Mouse (Mus musculus) heart, adult 2 months (tissue): ENCODE data around the gene Lamb1. TPM values are rescaled to one million over a fixed set of nuclear protein-coding genes. Genes with fewer than 3 reads are reported as not detected.

ENCODE experiments used
- DNase-seq, 2 experiments: peaks; one replicate each; pipeline ENCODE4 v3.0.0; 2021
- H3K27ac ChIP-seq: fragments of 200-600 bp; 2 replicates; pipeline ENCODE4 v1.8.1; 2022
- H3K27me3 ChIP-seq: fragments of 200-500 bp; 2 replicates; pipeline ENCODE4 v1.6.1; 2012; ENCODE audit warnings: mild to moderate bottlenecking, low read length, inconsistent platforms, mixed read lengths; ENCODE audit not compliant: control insufficient read depth, insufficient read depth
- H3K36me3 ChIP-seq: fragments of 200-500 bp; 2 replicates; pipeline ENCODE4 v1.6.1; 2012; ENCODE audit warnings: low read length, inconsistent platforms; ENCODE audit not compliant: control insufficient read depth, insufficient read depth
- H3K4me1 ChIP-seq: fragments of 200-500 bp; 2 replicates; pipeline ENCODE4 v1.6.1; 2011; ENCODE audit warnings: low read length; ENCODE audit not compliant: control insufficient read depth, insufficient read depth
- H3K4me3 ChIP-seq: fragments of 200-600 bp; 2 replicates; pipeline ENCODE4 v1.8.1; 2022
- H3K79me2 ChIP-seq: fragments of 200-500 bp; replicated peaks from 2 replicates; pipeline ENCODE4 v1.6.1; 2012; ENCODE audit warnings: mild to moderate bottlenecking, inconsistent platforms, low read length, moderate library complexity, mixed read lengths; ENCODE audit not compliant: control insufficient read depth, insufficient read depth
- H3K9ac ChIP-seq: fragments of 200-500 bp; 2 replicates; pipeline ENCODE4 v1.6.1; 2012; ENCODE audit warnings: low read depth, mild to moderate bottlenecking, control low read depth, inconsistent platforms, low read length, mixed read lengths
- CTCF ChIP-seq: fragments of 200-600 bp; IDR thresholded peaks from 2 replicates; pipeline ENCODE4 v1.8.1; 2022; ENCODE audit warnings: antibody characterized with exemption, mild to moderate bottlenecking, moderate library complexity
- EP300 ChIP-seq: fragments of 200-500 bp; IDR thresholded peaks from 2 replicates; pipeline ENCODE4 v1.6.1; 2011; ENCODE audit warnings: low read depth, low read length, control low read depth; ENCODE audit not compliant: insufficient read depth
- POLR2A ChIP-seq: fragments of 200-500 bp; IDR thresholded peaks from 2 replicates; pipeline ENCODE4 v1.6.1; 2011; ENCODE audit warnings: mild to moderate bottlenecking, low read depth, low read length, control low read depth; ENCODE audit not compliant: insufficient read depth
- WGBS: fragments of 180-500 bp; shearing (Covaris S2); methylation state at CpG from one replicate; pipeline ENCODE4 v1.1.7; 2018; 5-methylcytosine and 5-hydroxymethylcytosine counted together
- intact Hi-C: fragments of 180-260 bp; cut with DNase I; formaldehyde crosslinking; loops from one replicate; pipeline ENCODE4 v1.15.1; 2025
- polyA plus RNA-seq: library from polyadenylated mRNA; depleted of rRNA; stranded (reverse); fragments of >200 nt; gene quantifications from 2 replicates; pipeline ENCODE4 v1.2.3, GENCODE M21; 2012
- total RNA-seq, 2 experiments: library from RNA; stranded (reverse); gene quantifications; 2 replicates each; pipeline ENCODE4 v1.2.3; 2021

Lamb1 gene
- total and polyA plus RNA-seq, 3 experiments, result 25.1 to 58.1 (median 55.3) TPM

GRCm38 (mm10) chr12:31282241-31282640 lies 17.2 kb downstream of the Lamb1 start:
- TF ChIP-seq POLR2A (no peak), EP300 (no peak), CTCF (no peak)
- H3K4me3 ChIP-seq, result no peak overlapping the region
- no peak for DNase-seq
- H3K79me2 ChIP-seq, result 0 out of 2 replicates have a peak, but pooled peaks cover 3% of the 10 kb centered on the region
- no peak overlapping the region for H3K27ac ChIP-seq
- intact Hi-C loops, result no loop called here
- H3K36me3 ChIP-seq, result peaks cover 14% of the 10 kb centered on the region
- 75% methylated on average over 5 of the region's 5 CpGs for whole genome bisulfite sequencing
- no peaks in the 10 kb centered on the region for H3K27me3 ChIP-seq
- no peak overlapping the region for H3K9ac ChIP-seq
- H3K4me1 ChIP-seq, result peaks cover 6% of the 10 kb centered on the region; the same call in 1 of the 2 replicates

- Histone ChIP-seq H3K27me3 (no peaks in the 10 kb centered on the region), H3K79me2 (0 out of 2 replicates have a peak, but pooled peaks cover 3% of the 10 kb centered on the region), H3K27ac (no peak overlapping the region), H3K4me1 (peaks cover 6% of the 10 kb centered on the region; the same call in 1 of the 2 replicates), H3K9ac (no peak overlapping the region), H3K36me3 (peaks cover 14% of the 10 kb centered on the region), H3K4me3 (no peak overlapping the region)
- TF ChIP-seq POLR2A, result no peak
- intact Hi-C loops, result no loop called here
- WGBS, result 81% methylated on average over 4 of the region's 4 CpGs
- no peak for DNase-seq
These were observed 18.1 kb downstream of the Lamb1 start for GRCm38 (mm10) chr12:31283131-31283530.

GRCm38 (mm10) chr12:31283617-31284136 lies 18.6 kb downstream of the Lamb1 start:
- Histone ChIP-seq H3K4me1 (peaks cover 6% of the 10 kb centered on the region; the same call in 1 of the 2 replicates), H3K27ac (no peak overlapping the region), H3K36me3 (peaks cover 12% of the 10 kb centered on the region), H3K9ac (no peak overlapping the region), H3K4me3 (no peak overlapping the region), H3K27me3 (no peaks in the 10 kb centered on the region), H3K79me2 (0 out of 2 replicates have a peak, but pooled peaks cover 3% of the 10 kb centered on the region)
- intact Hi-C loops, result no loop called here
- 68% methylated on average over 4 of the region's 4 CpGs for WGBS
- no peak for DNase-seq
- TF ChIP-seq EP300 (no peak), POLR2A (no peak), CTCF (no peak)

GRCm38 (mm10) chr12:31289046-31289445 lies 24.0 kb downstream of the Lamb1 start:
- no peak overlapping the region for H3K9ac ChIP-seq
- WGBS, result 96% methylated on average over 10 of the region's 10 CpGs
- TF ChIP-seq POLR2A, result no peak
- no peaks in the 10 kb centered on the region for H3K27me3 ChIP-seq
- no peaks in the 10 kb centered on the region for H3K79me2 ChIP-seq
- intact Hi-C loops, result no loop called here
- peaks cover 8% of the 10 kb centered on the region for H3K4me1 ChIP-seq
- H3K36me3 ChIP-seq, result peaks cover 11% of the 10 kb centered on the region
- DNase-seq, result no peak
- H3K4me3 ChIP-seq, result no peak overlapping the region
- H3K27ac ChIP-seq, result no peak overlapping the region

- Histone ChIP-seq H3K9ac (no peak overlapping the region), H3K27me3 (no peaks in the 10 kb centered on the region), H3K4me3 (no peak overlapping the region), H3K79me2 (no peaks in the 10 kb centered on the region), H3K4me1 (peaks cover 15% of the 10 kb centered on the region), H3K36me3 (peaks cover 20% of the 10 kb centered on the region), H3K27ac (no peak overlapping the region)
- DNase-seq, result no peak
- WGBS, result 60% methylated on average over 3 of the region's 3 CpGs
- intact Hi-C loops, result no loop called here
- TF ChIP-seq CTCF, result no peak
- no peak for TF ChIP-seq EP300
- no peak for TF ChIP-seq POLR2A
These were observed 25.9 kb downstream of the Lamb1 start for GRCm38 (mm10) chr12:31290951-31291350.

GRCm38 (mm10) chr12:31293361-31294142 lies 28.5 kb downstream of the Lamb1 start:
- no peaks in the 10 kb centered on the region for H3K79me2 ChIP-seq
- no peak overlapping the region for H3K4me3 ChIP-seq
- TF ChIP-seq POLR2A, result no peak
- TF ChIP-seq CTCF, result peak; percentile 8; the same call in 1 of the 2 replicates
- peak; percentile 85 for TF ChIP-seq EP300
- peaks cover 15% of the 10 kb centered on the region for H3K4me1 ChIP-seq
- peaks cover 20% of the 10 kb centered on the region for H3K36me3 ChIP-seq
- no peaks in the 10 kb centered on the region for H3K27me3 ChIP-seq
- H3K9ac ChIP-seq, result peak overlapping the region; percentile 17; the same call in 1 of the 2 replicates
- WGBS, result 25% methylated on average over 15 of the region's 15 CpGs
- peak in 1 of 2 experiments; percentile 74 for DNase-seq
- intact Hi-C loops, result no loop called here
- H3K27ac ChIP-seq, result peak overlapping the region; percentile 76
